Mouse (Mus musculus): ENCODE results near the gene Apobec2. TPM values are rescaled to one million over a fixed set of nuclear protein-coding genes. Genes with fewer than 3 reads are reported as not detected.

Apobec2 gene
- polyA plus RNA-seq (2014; fragmentation: Illumina TruSeq; extraction: RNeasy Lipid Tissue Mini Kit (QIAGEN cat#74804); ENCODE audit: low read depth, low replicate concordance): 0.39 TPM

DNA sequence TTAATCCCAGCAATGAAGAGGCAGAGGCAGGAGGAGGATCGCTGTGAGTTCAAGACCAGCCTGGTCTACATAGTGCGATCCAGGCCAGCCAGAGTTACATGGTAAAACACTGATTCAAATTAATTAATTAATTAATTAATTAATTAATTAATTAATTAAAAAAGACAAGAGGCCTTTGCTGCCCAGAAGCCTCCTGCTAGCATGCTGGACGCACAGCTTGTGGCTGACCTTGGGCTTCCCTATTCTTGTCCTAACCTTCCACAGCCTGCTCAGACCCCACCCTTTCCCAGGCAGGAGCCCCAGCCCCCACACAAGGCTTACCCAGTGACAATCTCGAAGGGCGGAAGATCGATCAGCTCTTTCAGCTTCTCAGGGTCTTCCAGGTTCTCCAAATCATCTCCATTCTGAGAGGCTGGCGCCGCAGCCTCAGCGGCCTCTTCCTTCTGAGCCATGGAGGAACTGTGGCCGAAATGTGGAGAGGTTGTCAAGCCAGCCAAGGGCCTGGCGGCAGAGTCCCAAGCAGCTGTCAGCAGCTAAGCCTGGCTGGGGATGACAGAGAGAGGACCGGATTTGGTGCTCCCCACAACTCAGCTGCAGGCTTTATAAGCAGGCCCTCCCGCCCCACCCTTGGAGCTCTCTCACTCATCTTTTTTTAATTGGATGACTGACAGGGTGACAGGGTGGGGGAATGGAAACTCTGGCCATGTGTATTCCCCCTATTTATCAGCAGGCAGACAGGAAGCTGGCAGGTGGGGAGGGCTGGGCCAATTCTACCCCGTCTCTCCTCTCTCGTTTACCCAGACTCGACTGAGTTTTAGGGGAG is at the start of gene Apobec2:
TSS of gene Apobec2 (minus strand) at position 773 of the 823 bp plus-strand sequence.

DNA sequence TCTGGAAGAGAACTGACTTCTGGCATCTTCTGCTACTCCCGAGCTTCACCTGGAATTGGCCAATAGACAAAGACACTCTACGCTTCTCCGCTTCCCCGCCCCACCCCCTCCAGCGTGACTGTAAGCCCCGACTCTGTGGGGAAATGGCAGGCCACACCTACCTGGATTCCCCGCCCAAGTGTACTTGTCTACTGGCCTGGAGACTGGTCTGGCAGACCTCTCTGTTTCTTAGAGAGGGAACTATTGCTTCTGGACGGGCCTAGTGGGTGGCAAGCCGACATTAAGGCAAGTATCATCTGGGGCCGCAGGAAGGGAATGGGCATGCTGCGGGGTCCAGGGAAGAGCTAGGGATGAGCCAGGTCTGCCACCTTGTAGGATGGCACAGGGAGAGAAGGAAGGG is 22.0 kb upstream of the Apobec2 start, which contains the start of gene Unc5cl:
TSS of gene Unc5cl (plus strand) at position 214 of the 400 bp plus-strand sequence.

DNA sequence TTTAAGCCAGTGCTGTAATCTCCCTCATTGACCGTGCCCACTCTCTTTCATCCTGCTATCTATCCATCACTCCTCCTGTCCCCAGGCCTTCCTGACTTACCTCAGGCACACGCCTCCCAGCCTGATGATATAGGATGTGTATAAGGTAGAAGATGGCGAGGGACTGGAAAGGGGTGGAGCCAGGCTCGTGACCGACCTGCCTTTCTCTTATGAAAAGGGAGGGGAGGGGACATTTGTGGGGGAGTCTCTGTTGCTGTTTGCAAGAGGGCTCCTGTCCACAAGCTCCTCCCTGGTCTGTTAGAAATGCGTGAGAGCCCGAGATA is 18.6 kb upstream of the Apobec2 start, which contains the start of gene Tspo2:
TSS of gene Tspo2 (minus strand) at position 170 of the 323 bp plus-strand sequence.

DNA sequence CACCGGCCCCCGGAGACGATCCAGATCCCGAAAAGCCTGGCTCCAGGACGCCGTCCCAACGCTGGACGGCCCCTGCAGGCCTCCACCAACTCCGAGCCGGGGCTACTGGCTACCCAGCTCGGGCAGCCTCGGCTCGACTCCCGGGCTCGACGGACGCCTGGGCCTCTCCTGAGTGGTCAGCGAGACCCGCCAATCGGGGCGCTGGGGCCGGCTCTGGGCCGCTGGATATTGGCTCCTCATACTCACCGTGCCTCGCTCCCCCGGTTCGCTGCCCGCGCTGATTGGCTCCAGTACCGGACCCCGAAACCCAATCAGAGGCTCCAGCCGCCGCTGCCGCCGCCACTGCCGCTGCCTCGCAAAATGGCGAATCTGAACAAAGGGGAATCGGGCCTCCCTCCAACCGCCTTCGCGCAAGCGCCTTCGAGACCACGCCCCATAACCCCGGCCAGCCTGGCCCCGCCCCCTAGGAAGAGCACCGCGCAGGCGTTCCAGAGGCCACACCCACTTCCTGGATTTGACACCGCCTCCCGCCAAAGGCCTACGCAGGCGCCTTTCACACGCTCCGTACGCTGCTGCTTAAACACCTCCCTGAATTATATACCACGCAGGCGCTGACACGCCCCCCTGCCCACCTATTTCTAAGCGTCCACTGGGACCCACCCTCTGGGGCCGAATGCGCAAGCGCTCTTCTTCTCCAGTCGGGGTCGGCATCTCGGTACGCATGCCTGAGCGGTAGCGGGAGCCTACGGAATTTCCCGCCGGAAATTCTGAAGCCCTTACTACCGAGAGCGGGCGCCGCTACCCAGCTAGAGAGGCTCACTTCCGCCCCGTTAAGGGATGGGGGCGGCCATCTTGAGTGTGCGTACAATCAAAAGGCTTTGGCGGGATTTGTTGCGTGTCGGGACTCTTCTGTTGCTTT is 23.1 kb downstream of the Apobec2 start, which contains the start of the genes Nfya and Oard1:
TSS of gene Nfya (minus strand) at position 527 of the 919 bp plus-strand sequence.
TSS of gene Oard1 (plus strand) at position 635 of the 919 bp plus-strand sequence.

Other genes starting within 250 kb of the Apobec2 start
- 1.6 TPM for gene Trem1, start 200.2 kb downstream of the Apobec2 start, polyA plus RNA-seq (2014; fragmentation: Illumina TruSeq; extraction: RNeasy Lipid Tissue Mini Kit (QIAGEN cat#74804); ENCODE audit: low read depth, low replicate concordance)
- not detected for gene Trem3, start 185.2 kb downstream of the Apobec2 start, polyA plus RNA-seq (2014; fragmentation: Illumina TruSeq; extraction: RNeasy Lipid Tissue Mini Kit (QIAGEN cat#74804); ENCODE audit: low read depth, low replicate concordance)
- gene Treml4, start 168.6 kb downstream of the Apobec2 start, polyA plus RNA-seq (2014; fragmentation: Illumina TruSeq; extraction: RNeasy Lipid Tissue Mini Kit (QIAGEN cat#74804); ENCODE audit: low read depth, low replicate concordance): not detected
- gene Treml2, start 133.4 kb downstream of the Apobec2 start, polyA plus RNA-seq (2014; fragmentation: Illumina TruSeq; extraction: RNeasy Lipid Tissue Mini Kit (QIAGEN cat#74804); ENCODE audit: low read depth, low replicate concordance): not detected
- 2.6 TPM for gene B430306N03Rik, start 116.8 kb downstream of the Apobec2 start, polyA plus RNA-seq (2014; fragmentation: Illumina TruSeq; extraction: RNeasy Lipid Tissue Mini Kit (QIAGEN cat#74804); ENCODE audit: low read depth, low replicate concordance)
- gene Trem2, start 86.5 kb downstream of the Apobec2 start, polyA plus RNA-seq (2014; fragmentation: Illumina TruSeq; extraction: RNeasy Lipid Tissue Mini Kit (QIAGEN cat#74804); ENCODE audit: low read depth, low replicate concordance): not detected
- not detected for gene Treml1, start 73.0 kb downstream of the Apobec2 start, polyA plus RNA-seq (2014; fragmentation: Illumina TruSeq; extraction: RNeasy Lipid Tissue Mini Kit (QIAGEN cat#74804); ENCODE audit: low read depth, low replicate concordance)
- 12.8 TPM for gene Nfya, start 23.0 kb downstream of the Apobec2 start, polyA plus RNA-seq (2014; fragmentation: Illumina TruSeq; extraction: RNeasy Lipid Tissue Mini Kit (QIAGEN cat#74804); ENCODE audit: low read depth, low replicate concordance)
- gene Oard1, start 22.9 kb downstream of the Apobec2 start, polyA plus RNA-seq (2014; fragmentation: Illumina TruSeq; extraction: RNeasy Lipid Tissue Mini Kit (QIAGEN cat#74804); ENCODE audit: low read depth, low replicate concordance): 43.5 TPM
- gene Tspo2, start 18.6 kb upstream of the Apobec2 start, polyA plus RNA-seq (2014; fragmentation: Illumina TruSeq; extraction: RNeasy Lipid Tissue Mini Kit (QIAGEN cat#74804); ENCODE audit: low read depth, low replicate concordance): not detected
- not detected for gene Unc5cl, start 22.0 kb upstream of the Apobec2 start, polyA plus RNA-seq (2014; fragmentation: Illumina TruSeq; extraction: RNeasy Lipid Tissue Mini Kit (QIAGEN cat#74804); ENCODE audit: low read depth, low replicate concordance)